Mouse (Mus musculus): ENCODE results near the gene Ppp1r15a.
"Not testable (repeated sequence)": the region's sequence is repeated elsewhere in the genome, so short reads cannot be mapped to it uniquely, and the experiment has no call there.

Ppp1r15a gene

GRCm38 (mm10) chr7:45484985-45485384 lies 41.1 kb downstream of the Ppp1r15a start:
- not testable (repeated sequence) for DNase-seq (ENCODE audit: low spot score)

GRCm38 (mm10) chr7:45482166-45482565 lies 43.9 kb downstream of the Ppp1r15a start:
- DNase-seq (ENCODE audit: low spot score), result no peak

- no peak for DNase-seq (ENCODE audit: low spot score)
These were observed 44.6 kb downstream of the Ppp1r15a start, which contains the start of gene Tulp2 for GRCm38 (mm10) chr7:45481374-45481927. Tulp2 (plus strand) TSS chr7:45481877.

GRCm38 (mm10) chr7:45480310-45480709 lies 45.8 kb downstream of the Ppp1r15a start:
- DNase-seq (ENCODE audit: low spot score), result not testable (repeated sequence)

GRCm38 (mm10) chr7:45478774-45479173 lies 47.3 kb downstream of the Ppp1r15a start:
- DNase-seq (ENCODE audit: low spot score), result no peak

GRCm38 (mm10) chr7:45477003-45477402 lies 49.1 kb downstream of the Ppp1r15a start:
- no peak for DNase-seq (ENCODE audit: low spot score)

GRCm38 (mm10) chr7:45476453-45476852 lies 49.6 kb downstream of the Ppp1r15a start:
- no peak for DNase-seq (ENCODE audit: low spot score)

GRCm38 (mm10) chr7:45475291-45475969 lies 50.6 kb downstream of the Ppp1r15a start:
- DNase-seq (ENCODE audit: low spot score), result no peak

Measured in left cerebral cortex, adult 11 months (tissue).